Mouse (Mus musculus) lung, postnatal 0 days (tissue): ENCODE data around the gene Nfs1.

Source experiments
- CTCF ChIP-seq: IDR thresholded peaks from 2 replicates; pipeline ENCODE4 v1.5.1; 2016; ENCODE audit warnings: antibody characterized with exemption, mild to moderate bottlenecking
- EP300 ChIP-seq: IDR thresholded peaks from 2 replicates; pipeline ENCODE4 v1.6.1; 2016; ENCODE audit warnings: antibody characterized with exemption, mild to moderate bottlenecking, control low read depth

DNA sequence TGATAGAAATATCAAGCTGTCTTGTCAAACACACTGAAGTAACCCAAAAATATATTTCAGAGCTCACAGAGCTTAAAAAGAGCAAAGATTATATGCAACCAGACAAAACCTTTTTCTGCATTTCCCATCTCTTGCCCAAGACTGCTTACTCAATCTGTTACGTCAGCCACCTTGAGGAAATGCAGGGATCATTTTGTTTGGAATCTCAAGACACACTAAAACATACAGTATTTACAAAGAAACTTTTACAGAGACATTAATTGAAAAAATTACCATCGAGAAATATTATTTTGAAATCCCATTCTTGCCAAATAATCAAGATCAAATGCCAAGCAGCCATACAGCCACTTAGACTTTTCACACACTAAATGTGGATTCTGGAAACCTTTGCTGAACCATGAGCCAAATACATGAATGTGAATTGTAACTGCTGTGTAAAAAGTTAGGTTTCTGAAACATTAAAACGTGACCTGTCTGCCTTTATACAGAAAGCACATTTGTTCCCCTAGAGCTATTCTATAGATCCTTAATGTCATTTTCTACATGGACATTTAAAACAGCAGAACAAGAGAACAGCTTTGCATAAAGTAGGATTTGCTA, 3.4 kb upstream of the Nfs1 start:
- TF ChIP-seq CTCF: no peak
- TF ChIP-seq EP300: no peak
